Mouse (Mus musculus) spleen, adult 2 months (tissue): ENCODE results near the gene Trpm6.

Experiments
- CTCF ChIP-seq: fragments of 200-500 bp; IDR thresholded peaks from 2 replicates; pipeline ENCODE4 v1.5.1; 2011; ENCODE audit warnings: mild to moderate bottlenecking, inconsistent platforms; ENCODE audit not compliant: insufficient read depth, insufficient read length, insufficient replicate concordance; ENCODE audit errors: extremely low read depth
- POLR2A ChIP-seq: fragments of 200-500 bp; IDR thresholded peaks from 2 replicates; pipeline ENCODE4 v1.6.1; 2011; ENCODE audit warnings: low read depth, low read length, inconsistent platforms

GRCm38 (mm10) chr19:18817425-18817824 is 67.6 kb downstream of the Trpm6 start:
- TF ChIP-seq CTCF (no peak), POLR2A (no peak)
